Mouse (Mus musculus) forebrain, embryonic 11.5 days (tissue): ENCODE measurements around the gene Nabp2. TPM values are rescaled to one million over a fixed set of nuclear protein-coding genes. Genes with fewer than 3 reads are reported as not detected.

Experiments used
- ATAC-seq: fragments of 200-750 bp; cut with Nextera tagmentation; replicated peaks from 2 replicates; pipeline ENCODE4 v1.8.0; 2017; ENCODE audit warnings: moderate TSS enrichment; ENCODE audit not compliant: low FRiP score
- DNase-seq: peaks from one replicate; pipeline ENCODE4 v3.0.0-alpha.2; 2017; ENCODE audit warnings: low spot score
- H3K27ac ChIP-seq: fragments of 300-500 bp; sonication (generic); 2 replicates; pipeline ENCODE4 v1.5.1; 2014; ENCODE audit warnings: low read depth, low read length
- H3K27me3 ChIP-seq: fragments of 300-500 bp; sonication (generic); 2 replicates; pipeline ENCODE4 v1.6.1; 2014; ENCODE audit warnings: mild to moderate bottlenecking, low read length, mixed read lengths; ENCODE audit not compliant: control insufficient read depth, insufficient read depth
- H3K36me3 ChIP-seq: fragments of 300-500 bp; sonication (generic); 2 replicates; pipeline ENCODE4 v1.6.1; 2014; ENCODE audit warnings: mild to moderate bottlenecking, low read length, moderate library complexity, mixed read lengths; ENCODE audit not compliant: control insufficient read depth, insufficient read depth
- H3K4me1 ChIP-seq: fragments of 300-500 bp; sonication (generic); replicated peaks from 2 replicates; pipeline ENCODE4 v1.6.1; 2014; ENCODE audit warnings: low read length, mixed read lengths; ENCODE audit not compliant: control insufficient read depth, insufficient read depth
- H3K4me2 ChIP-seq: fragments of 300-500 bp; sonication (generic); 2 replicates; pipeline ENCODE4 v1.6.1; 2014; ENCODE audit warnings: low read depth, mild to moderate bottlenecking, low read length, moderate library complexity, mixed read lengths; ENCODE audit not compliant: severe bottlenecking
- H3K4me3 ChIP-seq: fragments of 300-500 bp; sonication (generic); 2 replicates; pipeline ENCODE4 v1.5.1; 2014; ENCODE audit warnings: low read depth, low read length
- H3K9ac ChIP-seq: fragments of 300-500 bp; sonication (generic); 2 replicates; pipeline ENCODE4 v1.6.1; 2014; ENCODE audit warnings: low read length
- H3K9me3 ChIP-seq: fragments of 300-500 bp; sonication (generic); 2 replicates; pipeline ENCODE4 v1.6.1; 2016; ENCODE audit warnings: low read length, mixed read lengths; ENCODE audit not compliant: control insufficient read depth
- WGBS: fragments of 180-500 bp; shearing (Covaris S2); extraction: QIAGEN DNeasy Blood & Tissue Kit; methylation state at CpG from one replicate; pipeline ENCODE4 v1.1.7; 2014; 5-methylcytosine and 5-hydroxymethylcytosine counted together
- polyA plus RNA-seq: library from polyadenylated mRNA; unstranded; fragments of >200 nt; fragmentation: Nextera tagmentation; extraction: Ambion mirVana; gene quantifications from 2 replicates; pipeline ENCODE4 v1.2.1, GENCODE M21; 2014

Gene Nabp2
- polyA plus RNA-seq, 1 experiment from 2014 or later = 151 TPM

- Histone ChIP-seq H3K4me1 (no peaks in the 10 kb centered on the region), H3K4me2 (no peak overlapping the region), H3K36me3 (peaks cover 44% of the 10 kb centered on the region), H3K4me3 (no peak overlapping the region), H3K9me3 (no peaks in the 10 kb centered on the region), H3K9ac (no peak overlapping the region), H3K27me3 (no peaks in the 10 kb centered on the region), H3K27ac (no peak overlapping the region)
- DNase-seq (no peak), ATAC-seq (no peak)
- 90% methylated on average over 7 of the region's 7 CpGs for WGBS
Measured at GRCm38 (mm10) chr10:128385902-128386301, 25.4 kb downstream of the Nabp2 start.

DNA sequence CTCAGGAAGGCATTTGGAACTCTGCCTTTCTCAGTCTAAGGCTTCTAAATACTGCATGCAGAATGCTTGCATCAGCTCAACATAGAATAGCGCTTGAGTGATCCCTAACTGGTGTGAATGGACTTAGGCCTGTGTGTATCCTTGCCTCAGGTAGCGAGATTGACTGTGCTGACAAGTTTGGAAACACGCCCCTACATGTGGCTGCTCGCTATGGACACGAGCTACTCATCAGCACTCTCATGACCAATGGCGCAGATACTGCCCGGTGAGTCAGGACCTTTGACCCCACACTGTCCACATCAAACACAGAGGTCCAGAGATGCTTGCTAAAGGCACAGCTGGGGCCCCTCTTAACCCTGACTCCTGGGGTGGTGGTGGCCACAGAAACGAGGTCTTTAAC, 28.8 kb downstream of the Nabp2 start:
- Histone ChIP-seq H3K9ac (no peak overlapping the region), H3K27ac (no peak overlapping the region), H3K4me2 (no peak overlapping the region), H3K36me3 (peaks cover 29% of the 10 kb centered on the region), H3K27me3 (no peaks in the 10 kb centered on the region), H3K9me3 (no peaks in the 10 kb centered on the region), H3K4me1 (peaks cover 10% of the 10 kb centered on the region; the same call in 1 of the 2 replicates), H3K4me3 (no peak overlapping the region)
- 93% methylated on average over 8 of the region's 8 CpGs for WGBS
- ATAC-seq (no peak), DNase-seq (no peak)

DNA sequence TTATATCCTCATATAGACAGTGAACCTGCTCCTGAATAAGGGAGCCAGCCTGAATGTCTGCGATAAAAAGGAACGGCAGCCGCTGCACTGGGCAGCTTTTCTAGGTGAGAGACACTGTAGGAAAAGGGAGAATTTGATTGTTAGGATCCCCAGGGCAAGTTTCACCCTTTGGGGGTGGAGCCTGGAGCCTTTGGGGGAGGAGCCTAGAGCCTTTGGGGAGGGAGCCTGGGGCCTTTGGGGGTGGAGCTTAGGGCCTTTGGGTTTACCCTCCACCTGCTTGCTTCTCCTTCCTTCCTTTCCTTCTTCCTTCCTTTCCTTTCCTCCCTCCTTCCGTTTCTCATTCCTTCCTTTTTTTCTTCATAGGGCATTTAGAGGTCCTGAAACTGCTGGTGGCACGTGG, 30.7 kb downstream of the Nabp2 start:
- WGBS = 90% methylated on average over 5 of the region's 5 CpGs
- ATAC-seq (no peak), DNase-seq (no peak)
- H3K4me3 ChIP-seq = no peak overlapping the region
- H3K27me3 ChIP-seq = no peaks in the 10 kb centered on the region
- H3K27ac ChIP-seq = no peak overlapping the region
- peaks cover 23% of the 10 kb centered on the region for H3K36me3 ChIP-seq
- H3K4me1 ChIP-seq = peaks cover 12% of the 10 kb centered on the region; the same call in 1 of the 2 replicates
- no peak overlapping the region for H3K4me2 ChIP-seq
- no peaks in the 10 kb centered on the region for H3K9me3 ChIP-seq
- no peak overlapping the region for H3K9ac ChIP-seq

- no peaks in the 10 kb centered on the region for H3K9me3 ChIP-seq
- WGBS = 98% methylated on average over 7 of the region's 7 CpGs
- H3K9ac ChIP-seq = no peak overlapping the region
- peaks cover 12% of the 10 kb centered on the region; the same call in 1 of the 2 replicates for H3K4me1 ChIP-seq
- peaks cover 20% of the 10 kb centered on the region; the same call in 1 of the 2 replicates for H3K36me3 ChIP-seq
- no peak overlapping the region for H3K4me3 ChIP-seq
- DNase-seq = no peak
- no peak overlapping the region for H3K4me2 ChIP-seq
- H3K27me3 ChIP-seq = no peaks in the 10 kb centered on the region
- H3K27ac ChIP-seq = no peak overlapping the region
- no peak for ATAC-seq
Measured at GRCm38 (mm10) chr10:128379260-128379659, 32.0 kb downstream of the Nabp2 start.

- H3K4me1 ChIP-seq = peaks cover 12% of the 10 kb centered on the region; the same call in 1 of the 2 replicates
- H3K9me3 ChIP-seq = no peaks in the 10 kb centered on the region
- peak overlapping the region; percentile 67 for H3K4me3 ChIP-seq
- no peak for DNase-seq
- H3K27ac ChIP-seq = no peak overlapping the region
- H3K36me3 ChIP-seq = peaks cover 14% of the 10 kb centered on the region; the same call in 1 of the 2 replicates
- peak overlapping the region; percentile 92 for H3K9ac ChIP-seq
- no peaks in the 10 kb centered on the region for H3K27me3 ChIP-seq
- no peak for ATAC-seq
- 83% methylated on average over 3 of the region's 3 CpGs for WGBS
- peak overlapping the region; percentile 79; the same call in 1 of the 2 replicates for H3K4me2 ChIP-seq
Measured at GRCm38 (mm10) chr10:128378462-128378861, 32.8 kb downstream of the Nabp2 start.

DNA sequence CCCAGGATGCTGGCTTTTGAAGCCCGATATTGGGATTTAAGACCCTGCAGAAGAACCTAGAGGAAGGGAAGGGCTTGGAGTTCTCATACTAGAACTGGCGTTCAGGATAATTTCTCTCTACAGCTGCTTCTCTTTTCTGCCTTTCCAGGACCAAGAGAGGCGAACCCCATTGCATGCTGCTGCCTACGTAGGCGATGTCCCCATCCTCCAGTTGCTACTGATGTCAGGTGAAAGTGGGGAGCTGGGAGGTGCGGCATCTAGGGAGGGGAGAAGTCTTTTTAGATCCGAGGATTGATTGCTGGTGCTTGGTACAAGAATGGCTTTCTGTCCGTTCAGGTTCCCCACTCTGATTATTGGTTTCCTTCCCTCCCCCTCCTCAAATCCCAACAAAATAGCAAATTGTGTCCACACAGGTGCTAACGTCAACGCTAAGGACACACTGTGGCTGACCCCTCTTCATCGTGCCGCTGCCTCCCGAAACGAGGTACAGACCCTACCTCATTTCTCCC, 33.3 kb downstream of the Nabp2 start:
- DNase-seq = no peak
- Histone ChIP-seq H3K4me1 (peaks cover 12% of the 10 kb centered on the region; the same call in 1 of the 2 replicates), H3K9ac (peak overlapping the region; percentile 92), H3K36me3 (peaks cover 13% of the 10 kb centered on the region; the same call in 1 of the 2 replicates), H3K4me3 (peak overlapping the region; percentile 67), H3K4me2 (peak overlapping the region; percentile 79), H3K27me3 (no peaks in the 10 kb centered on the region), H3K27ac (peak overlapping the region; percentile 76; the same call in 1 of the 2 replicates), H3K9me3 (no peaks in the 10 kb centered on the region)
- ATAC-seq = no peak
- 61% methylated on average over 14 of the region's 14 CpGs for WGBS

DNA sequence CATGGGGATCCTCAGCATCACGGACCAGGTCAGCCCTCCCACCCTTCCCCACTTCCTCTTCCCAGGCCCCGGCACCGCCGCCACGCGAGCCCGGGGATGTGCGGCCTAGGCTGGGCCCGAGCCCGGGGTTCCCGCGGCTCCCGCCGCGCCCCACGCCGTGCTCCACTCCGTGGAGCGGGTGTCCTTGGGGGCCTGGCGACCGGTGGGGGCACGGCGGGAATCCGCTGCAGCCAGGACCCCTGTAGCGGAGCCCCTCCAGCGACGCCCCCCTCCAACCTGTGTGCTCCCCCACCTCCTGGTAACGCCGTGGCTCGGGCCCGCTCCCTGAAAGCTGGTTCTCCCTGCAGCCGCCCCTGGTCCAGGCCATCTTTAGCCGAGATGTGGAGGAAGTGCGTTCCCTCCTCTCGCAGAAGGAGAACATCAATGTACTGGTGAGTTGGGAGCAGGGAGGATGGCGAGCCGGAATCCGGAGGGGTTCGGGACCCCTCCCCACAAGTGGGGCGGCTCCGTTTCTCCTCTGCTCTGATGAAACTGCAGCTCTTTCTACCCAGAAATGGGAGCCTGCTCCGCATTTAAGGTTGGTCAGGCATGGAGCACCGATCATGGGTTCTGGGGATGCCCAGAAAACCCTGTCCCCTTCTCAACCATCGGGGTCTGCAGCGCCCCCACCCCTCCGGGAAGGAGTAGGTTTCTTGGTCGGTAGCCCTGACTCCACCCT, 33.9 kb downstream of the Nabp2 start:
- Histone ChIP-seq H3K27ac (peak overlapping the region; percentile 76), H3K4me2 (peak overlapping the region; percentile 79), H3K4me1 (peaks cover 12% of the 10 kb centered on the region; the same call in 1 of the 2 replicates), H3K9me3 (no peaks in the 10 kb centered on the region), H3K9ac (peak overlapping the region; percentile 92), H3K4me3 (peak overlapping the region; percentile 67), H3K36me3 (peaks cover 7% of the 10 kb centered on the region; the same call in 1 of the 2 replicates), H3K27me3 (no peaks in the 10 kb centered on the region)
- DNase-seq (peak; percentile 83), ATAC-seq (peak; percentile 73)
- WGBS = under 1% methylated on average over 28 of the region's 47 CpGs

DNA sequence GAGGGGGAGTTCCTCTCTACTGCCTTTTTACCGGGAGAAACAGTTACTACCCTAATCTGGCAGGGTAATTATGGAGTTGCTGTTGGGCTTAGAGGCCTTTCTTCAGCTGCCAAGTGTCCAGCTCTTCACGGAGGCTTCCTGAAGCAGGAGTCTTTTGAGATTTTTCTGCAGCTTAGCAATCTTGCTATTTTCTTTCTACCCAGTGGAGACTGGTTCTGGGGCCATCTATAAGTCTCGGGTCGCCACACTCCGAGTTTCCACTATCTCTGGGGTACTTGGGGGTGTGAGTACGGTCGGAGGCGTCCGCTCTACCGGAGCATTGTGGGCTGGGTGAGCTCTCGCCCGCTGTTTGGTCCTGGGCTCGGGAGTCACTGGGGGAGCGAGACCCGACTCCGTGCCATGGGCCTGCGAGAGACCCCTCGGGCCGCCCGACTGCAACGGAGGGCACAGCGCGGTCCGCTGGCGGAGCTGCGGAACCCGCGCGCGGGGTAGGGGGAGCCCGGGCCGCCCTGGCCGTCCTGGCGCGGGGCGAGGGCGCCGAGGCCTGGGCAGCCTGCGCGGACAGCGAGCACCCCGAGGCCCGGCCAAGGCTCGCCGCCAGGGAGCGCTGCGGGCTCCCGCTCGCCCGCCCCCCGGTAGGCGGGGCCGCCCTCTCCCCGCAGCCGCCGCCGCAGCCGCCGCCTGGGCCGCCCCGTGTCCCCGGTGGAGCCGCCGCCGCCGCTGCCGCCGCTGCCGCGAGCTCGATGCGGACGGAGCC, 34.7 kb downstream of the Nabp2 start, which contains the start of gene Ankrd52:
Gene Ankrd52 (plus strand): TSS at position 661 of the 757 bp plus-strand sequence.
- Histone ChIP-seq H3K27ac (peak within 1 kb of the TSS; percentile 76), H3K27me3 (no peaks in the 10 kb centered on the region), H3K4me3 (peak within 1 kb of the TSS; percentile 67), H3K9me3 (no peaks in the 10 kb centered on the region), H3K4me2 (peak within 1 kb of the TSS; percentile 79), H3K36me3 (peaks cover 1% of the 10 kb centered on the region; the same call in 1 of the 2 replicates), H3K9ac (peak within 1 kb of the TSS; percentile 92), H3K4me1 (peaks cover 12% of the 10 kb centered on the region; the same call in 1 of the 2 replicates)
- WGBS = under 1% methylated on average over 66 of the region's 73 CpGs
- DNase-seq = peak; percentile 92
- ATAC-seq = peak; percentile 93
